Mouse (Mus musculus): Measurements from ENCODE around the gene Slc30a7. TPM values are rescaled to one million over a fixed set of nuclear protein-coding genes. Genes with fewer than 3 reads are reported as not detected.
A peak's percentile ranks its signal among the peaks of the same experiment; 100 is the strongest.

The Slc30a7 gene
- polyA plus RNA-seq (2014; fragmentation: Nextera tagmentation; extraction: Ambion mirVana) = 19.8 and 28.7 TPM in 2 replicates

- Histone ChIP-seq H3K9me3 (replicated peaks; ENCODE audit: control insufficient read depth, low read length) (no peaks in the 10 kb centered on the region), H3K4me3 (ENCODE audit: low read depth, low read length) (peak within 1 kb of the TSS; percentile 87), H3K27ac (ENCODE audit: low read depth, low read length) (peak within 1 kb of the TSS; percentile 90), H3K4me2 (peak within 1 kb of the TSS; percentile 98), H3K9ac (ENCODE audit: low read depth, low read length) (peak within 1 kb of the TSS; percentile 93), H3K27me3 (ENCODE audit: control insufficient read depth, insufficient read depth, low read length) (no peaks in the 10 kb centered on the region), H3K4me1 (ENCODE audit: control insufficient read depth, insufficient read depth, low read length) (peaks cover 9% of the 10 kb centered on the region; the same call in 1 of the 2 replicates), H3K36me3 (ENCODE audit: control insufficient read depth, insufficient read depth, low read length) (no peaks in the 10 kb centered on the region)
- whole genome bisulfite sequencing (ENCODE audit: insufficient replicate concordance) = under 1% methylated on average over 64 of the region's 67 CpGs
- ATAC-seq (replicated peaks; ENCODE audit: insufficient number of reproducible peaks, low FRiP score, low TSS enrichment) = peak; percentile 88
Observed at GRCm38 (mm10) chr3:116006978-116007940, at the start of gene Slc30a7, which contains the start of gene Extl2. Gene Slc30a7 (minus strand): TSS chr3:116007406. Gene Extl2 (plus strand): TSS chr3:116007462.

GRCm38 (mm10) chr3:116047034-116047433 lies 39.8 kb upstream of the Slc30a7 start:
- ATAC-seq (replicated peaks; ENCODE audit: insufficient number of reproducible peaks, low FRiP score, low TSS enrichment) = no peak
- H3K4me1 ChIP-seq (ENCODE audit: control insufficient read depth, insufficient read depth, low read length) = no peaks in the 10 kb centered on the region

GRCm38 (mm10) chr3:116046000-116046399 lies 38.8 kb upstream of the Slc30a7 start:
- 75% methylated on average over 2 of the region's 2 CpGs for WGBS (ENCODE audit: insufficient replicate concordance)
- ATAC-seq (replicated peaks; ENCODE audit: insufficient number of reproducible peaks, low FRiP score, low TSS enrichment) = no peak

More at GRCm38 (mm10) chr3:116047034-116047433, 39.8 kb upstream of the Slc30a7 start:
- no peaks in the 10 kb centered on the region for H3K9me3 ChIP-seq (replicated peaks; ENCODE audit: control insufficient read depth, low read length)
- no peak overlapping the region for H3K9ac ChIP-seq (ENCODE audit: low read depth, low read length)
- no peak overlapping the region for H3K4me3 ChIP-seq (ENCODE audit: low read depth, low read length)
- WGBS (ENCODE audit: insufficient replicate concordance) = 60% methylated on average over 5 of the region's 5 CpGs
- no peaks in the 10 kb centered on the region; the same call in 1 of the 2 replicates for H3K27me3 ChIP-seq (ENCODE audit: control insufficient read depth, insufficient read depth, low read length)
- no peak overlapping the region for H3K4me2 ChIP-seq
- no peak overlapping the region for H3K27ac ChIP-seq (ENCODE audit: low read depth, low read length)
- no peaks in the 10 kb centered on the region for H3K36me3 ChIP-seq (ENCODE audit: control insufficient read depth, insufficient read depth, low read length)

GRCm38 (mm10) chr3:116040776-116041175 lies 33.6 kb upstream of the Slc30a7 start:
- Histone ChIP-seq H3K27me3 (ENCODE audit: control insufficient read depth, insufficient read depth, low read length) (no peaks in the 10 kb centered on the region), H3K4me1 (ENCODE audit: control insufficient read depth, insufficient read depth, low read length) (no peaks in the 10 kb centered on the region), H3K9ac (ENCODE audit: low read depth, low read length) (no peak overlapping the region), H3K36me3 (ENCODE audit: control insufficient read depth, insufficient read depth, low read length) (no peaks in the 10 kb centered on the region), H3K4me2 (no peak overlapping the region), H3K27ac (ENCODE audit: low read depth, low read length) (no peak overlapping the region), H3K4me3 (ENCODE audit: low read depth, low read length) (no peak overlapping the region), H3K9me3 (replicated peaks; ENCODE audit: control insufficient read depth, low read length) (no peaks in the 10 kb centered on the region)
- WGBS (ENCODE audit: insufficient replicate concordance) = 73% methylated on average over 3 of the region's 3 CpGs
- ATAC-seq (replicated peaks; ENCODE audit: insufficient number of reproducible peaks, low FRiP score, low TSS enrichment) = no peak

More at GRCm38 (mm10) chr3:116046000-116046399, 38.8 kb upstream of the Slc30a7 start:
- H3K4me3 ChIP-seq (ENCODE audit: low read depth, low read length) = no peak overlapping the region
- no peak overlapping the region for H3K9ac ChIP-seq (ENCODE audit: low read depth, low read length)
- no peak overlapping the region for H3K27ac ChIP-seq (ENCODE audit: low read depth, low read length)
- no peaks in the 10 kb centered on the region for H3K4me1 ChIP-seq (ENCODE audit: control insufficient read depth, insufficient read depth, low read length)
- H3K36me3 ChIP-seq (ENCODE audit: control insufficient read depth, insufficient read depth, low read length) = no peaks in the 10 kb centered on the region
- no peak overlapping the region for H3K4me2 ChIP-seq
- no peaks in the 10 kb centered on the region for H3K9me3 ChIP-seq (replicated peaks; ENCODE audit: control insufficient read depth, low read length)
- H3K27me3 ChIP-seq (ENCODE audit: control insufficient read depth, insufficient read depth, low read length) = no peaks in the 10 kb centered on the region; the same call in 1 of the 2 replicates

- 52% methylated on average over 3 of the region's 3 CpGs for WGBS (ENCODE audit: insufficient replicate concordance)
- H3K27me3 ChIP-seq (ENCODE audit: control insufficient read depth, insufficient read depth, low read length) = no peaks in the 10 kb centered on the region
- no peak overlapping the region for H3K4me3 ChIP-seq (ENCODE audit: low read depth, low read length)
- H3K4me1 ChIP-seq (ENCODE audit: control insufficient read depth, insufficient read depth, low read length) = no peaks in the 10 kb centered on the region
- ATAC-seq (replicated peaks; ENCODE audit: insufficient number of reproducible peaks, low FRiP score, low TSS enrichment) = no peak
- no peaks in the 10 kb centered on the region for H3K36me3 ChIP-seq (ENCODE audit: control insufficient read depth, insufficient read depth, low read length)
- H3K4me2 ChIP-seq = no peak overlapping the region
- no peaks in the 10 kb centered on the region for H3K9me3 ChIP-seq (replicated peaks; ENCODE audit: control insufficient read depth, low read length)
- no peak overlapping the region for H3K27ac ChIP-seq (ENCODE audit: low read depth, low read length)
- no peak overlapping the region for H3K9ac ChIP-seq (ENCODE audit: low read depth, low read length)
Observed at GRCm38 (mm10) chr3:116033871-116034222, 26.6 kb upstream of the Slc30a7 start.

- H3K4me1 ChIP-seq (ENCODE audit: control insufficient read depth, insufficient read depth, low read length) = no peaks in the 10 kb centered on the region
- no peak for ATAC-seq (replicated peaks; ENCODE audit: insufficient number of reproducible peaks, low FRiP score, low TSS enrichment)
- no peak overlapping the region for H3K27ac ChIP-seq (ENCODE audit: low read depth, low read length)
- no peak overlapping the region for H3K4me3 ChIP-seq (ENCODE audit: low read depth, low read length)
- no peak overlapping the region for H3K4me2 ChIP-seq
- H3K9ac ChIP-seq (ENCODE audit: low read depth, low read length) = no peak overlapping the region
- WGBS (ENCODE audit: insufficient replicate concordance) = 55% methylated on average over 6 of the region's 6 CpGs
- no peaks in the 10 kb centered on the region for H3K9me3 ChIP-seq (replicated peaks; ENCODE audit: control insufficient read depth, low read length)
- H3K36me3 ChIP-seq (ENCODE audit: control insufficient read depth, insufficient read depth, low read length) = no peaks in the 10 kb centered on the region
- H3K27me3 ChIP-seq (ENCODE audit: control insufficient read depth, insufficient read depth, low read length) = no peaks in the 10 kb centered on the region
Observed at GRCm38 (mm10) chr3:116033218-116033870, 26.1 kb upstream of the Slc30a7 start.

GRCm38 (mm10) chr3:116030152-116030788 lies 23.1 kb upstream of the Slc30a7 start:
- H3K4me3 ChIP-seq (ENCODE audit: low read depth, low read length) = no peak overlapping the region
- no peaks in the 10 kb centered on the region for H3K27me3 ChIP-seq (ENCODE audit: control insufficient read depth, insufficient read depth, low read length)
- 65% methylated on average over 11 of the region's 11 CpGs for WGBS (ENCODE audit: insufficient replicate concordance)
- no peak overlapping the region for H3K27ac ChIP-seq (ENCODE audit: low read depth, low read length)
- no peaks in the 10 kb centered on the region for H3K9me3 ChIP-seq (replicated peaks; ENCODE audit: control insufficient read depth, low read length)
- 0 out of 2 replicates have a peak, but pooled peaks cover 4% of the 10 kb centered on the region for H3K36me3 ChIP-seq (ENCODE audit: control insufficient read depth, insufficient read depth, low read length)
- H3K4me2 ChIP-seq = no peak overlapping the region
- H3K9ac ChIP-seq (ENCODE audit: low read depth, low read length) = no peak overlapping the region
- no peak for ATAC-seq (replicated peaks; ENCODE audit: insufficient number of reproducible peaks, low FRiP score, low TSS enrichment)
- no peaks in the 10 kb centered on the region for H3K4me1 ChIP-seq (ENCODE audit: control insufficient read depth, insufficient read depth, low read length)

GRCm38 (mm10) chr3:116026996-116027395 lies 19.8 kb upstream of the Slc30a7 start:
- no peak overlapping the region for H3K4me3 ChIP-seq (ENCODE audit: low read depth, low read length)
- H3K9me3 ChIP-seq (replicated peaks; ENCODE audit: control insufficient read depth, low read length) = no peaks in the 10 kb centered on the region
- no peak for ATAC-seq (replicated peaks; ENCODE audit: insufficient number of reproducible peaks, low FRiP score, low TSS enrichment)
- no peaks in the 10 kb centered on the region for H3K4me1 ChIP-seq (ENCODE audit: control insufficient read depth, insufficient read depth, low read length)
- 90% methylated on average over 20 of the region's 20 CpGs for WGBS (ENCODE audit: insufficient replicate concordance)
- H3K4me2 ChIP-seq = no peak overlapping the region
- H3K36me3 ChIP-seq (ENCODE audit: control insufficient read depth, insufficient read depth, low read length) = 0 out of 2 replicates have a peak, but pooled peaks cover 4% of the 10 kb centered on the region
- H3K27ac ChIP-seq (ENCODE audit: low read depth, low read length) = no peak overlapping the region
- H3K27me3 ChIP-seq (ENCODE audit: control insufficient read depth, insufficient read depth, low read length) = no peaks in the 10 kb centered on the region
- no peak overlapping the region for H3K9ac ChIP-seq (ENCODE audit: low read depth, low read length)
